Mouse (Mus musculus) lung, embryonic 15.5 days (tissue): ENCODE data around the gene Npat. TPM values are rescaled to one million over a fixed set of nuclear protein-coding genes. Genes with fewer than 3 reads are reported as not detected.

ENCODE experiments used
- polyA plus RNA-seq: library from polyadenylated mRNA; unstranded; fragments of >200 nt; fragmentation: Nextera tagmentation; extraction: Ambion mirVana; gene quantifications from 2 replicates; pipeline ENCODE4 v1.2.1, GENCODE M21; 2015

Gene Npat
- polyA plus RNA-seq, 1 experiment from 2014 or later = 18.2 TPM

Other genes with a start within 250 kb of the Npat start
- 5.8 and 7.0 TPM in 2 replicates for gene Exph5, start 235.4 kb upstream of the Npat start, polyA plus RNA-seq
- gene Kdelc2, start 153.0 kb upstream of the Npat start, polyA plus RNA-seq = 49.1 and 53.0 TPM in 2 replicates
- 1.7 and 1.9 TPM in 2 replicates for gene 4930550C14Rik, start 134.7 kb upstream of the Npat start, polyA plus RNA-seq
- gene Atm, start 307 bp upstream of the Npat start, polyA plus RNA-seq = 11.7 and 12.9 TPM in 2 replicates
- gene Acat1, start 73.3 kb downstream of the Npat start, polyA plus RNA-seq = 110 and 117 TPM in 2 replicates
- 32.0 and 35.3 TPM in 2 replicates for gene Cul5, start 133.0 kb downstream of the Npat start, polyA plus RNA-seq
- 0.26 and 0.44 TPM in 2 replicates for gene Rab39, start 169.2 kb downstream of the Npat start, polyA plus RNA-seq
- gene Slc35f2, start 234.5 kb downstream of the Npat start, polyA plus RNA-seq = 6.0 and 7.0 TPM in 2 replicates